Mouse (Mus musculus) ES-CJ7 (cell line): ENCODE measurements around the gene Mzf1.

Source experiments
- DNase-seq: peaks from one replicate; pipeline ENCODE4 v3.0.0; 2011; ENCODE audit warnings: low read depth, low spot score

Gene Mzf1

DNA sequence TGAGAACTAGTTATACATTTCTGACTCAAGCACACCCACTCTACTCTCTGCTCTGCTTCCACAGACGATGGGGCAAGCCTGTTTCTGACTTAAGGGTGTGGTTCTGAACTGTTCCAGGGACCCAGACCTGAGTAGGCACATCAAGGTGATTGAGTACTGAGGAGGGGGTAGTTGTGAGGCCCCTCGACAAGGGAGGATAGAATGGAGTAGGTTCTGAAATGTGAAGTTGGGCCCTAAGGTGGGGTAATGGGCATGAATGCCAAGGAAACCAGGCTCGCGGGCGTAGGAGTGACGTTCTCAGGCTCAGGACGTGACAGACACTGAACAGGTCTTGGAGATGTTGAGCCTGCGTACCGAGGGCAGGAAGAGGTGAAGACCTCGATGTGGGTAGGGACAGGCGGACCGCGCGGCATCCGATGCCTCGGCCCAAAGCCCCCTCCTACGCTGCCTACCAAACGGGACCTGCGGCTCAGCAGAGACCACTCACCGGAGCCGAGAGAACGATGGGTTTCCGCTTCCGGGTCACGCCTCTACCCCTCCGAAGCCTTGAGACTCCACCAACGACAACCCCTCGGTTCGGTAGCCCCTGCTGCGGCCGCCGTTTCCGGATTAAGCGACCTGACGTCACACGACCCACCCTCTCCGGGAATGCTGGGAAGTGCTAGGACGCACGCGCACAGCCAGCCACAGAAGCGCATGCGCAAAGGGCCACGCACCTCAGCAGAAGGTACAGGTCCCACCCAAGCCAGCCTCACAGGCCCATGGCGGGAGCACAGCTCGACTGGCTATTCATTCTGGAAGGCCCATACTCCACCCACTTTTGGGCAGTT lies 20.2 kb downstream of the Mzf1 start, which contains the start of gene Chmp2a:
Chmp2a (minus strand) TSS at position 660 of the 830 bp plus-strand sequence.
- peak; percentile 98 for DNase-seq

DNA sequence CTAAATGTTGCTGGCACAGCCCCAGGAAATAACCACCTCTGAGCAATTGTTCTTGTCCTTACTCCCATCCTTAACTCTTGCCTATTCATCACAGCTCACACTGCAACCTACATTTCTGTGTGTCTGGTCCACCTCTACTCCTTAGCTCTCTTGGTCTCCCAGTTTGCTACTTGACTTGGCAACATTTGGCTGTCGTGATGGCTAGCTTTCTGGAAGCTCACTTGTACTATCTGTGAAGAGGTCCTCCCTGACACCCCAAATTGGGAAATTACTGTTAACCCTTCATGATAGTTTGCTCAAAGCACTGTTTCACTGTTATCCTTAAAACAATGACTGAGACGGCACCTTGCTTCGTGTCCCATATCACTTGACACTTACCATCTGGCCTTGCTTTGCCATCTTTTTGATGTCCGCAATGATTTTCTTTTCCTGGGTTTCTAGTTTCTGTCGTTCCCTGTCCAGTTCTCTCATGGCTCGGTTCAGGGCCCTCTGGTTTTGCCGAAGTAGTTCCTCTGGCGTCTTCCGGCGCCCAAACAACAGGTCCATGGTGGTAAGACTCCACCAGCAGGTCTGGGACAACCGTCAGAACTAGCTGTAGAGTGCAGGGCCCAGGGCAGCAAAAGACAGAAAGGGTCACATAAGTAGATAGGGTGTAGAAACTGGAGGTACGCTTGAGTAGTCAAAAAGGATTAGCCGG lies 21.0 kb downstream of the Mzf1 start:
- no peak for DNase-seq

DNA sequence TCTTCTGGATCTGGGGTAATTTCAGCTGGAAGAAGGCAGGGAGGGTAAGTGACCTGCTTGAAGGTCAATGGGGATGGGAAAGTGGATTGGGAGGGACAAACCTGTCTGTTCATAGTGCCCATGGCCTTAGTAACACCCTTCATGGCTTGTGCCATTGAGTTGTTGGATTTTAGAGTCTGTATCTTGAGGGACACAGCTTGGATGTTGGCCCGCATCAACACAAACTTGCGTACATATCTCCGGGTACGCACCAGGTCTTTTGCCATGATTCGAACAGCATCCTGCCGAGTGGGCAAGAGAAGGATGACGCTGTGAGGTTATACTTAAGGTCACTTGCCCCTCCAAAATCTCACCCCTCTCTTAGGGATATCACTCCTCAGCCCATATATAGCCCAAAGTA lies 22.0 kb downstream of the Mzf1 start:
- DNase-seq = no peak

DNA sequence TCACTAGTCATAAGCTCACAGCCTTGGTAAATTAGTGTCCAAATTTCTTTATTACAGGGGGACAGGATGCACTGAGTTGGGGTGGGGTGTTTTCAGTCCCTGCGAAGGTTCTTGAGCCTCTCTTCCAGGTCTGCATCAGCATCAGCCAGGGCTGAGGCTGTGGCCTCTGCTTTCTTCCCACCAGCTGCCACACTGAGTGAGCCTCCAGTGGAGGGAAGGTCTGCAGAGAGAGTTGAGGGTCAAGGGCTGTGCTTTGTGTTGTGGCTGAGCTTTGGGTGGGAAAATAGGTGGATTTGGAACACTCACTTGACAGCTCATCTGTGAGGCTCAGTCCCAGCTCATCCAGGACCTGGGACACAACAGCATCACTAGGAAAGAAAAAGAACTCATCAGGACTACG lies 22.6 kb downstream of the Mzf1 start:
- no peak for DNase-seq

DNA sequence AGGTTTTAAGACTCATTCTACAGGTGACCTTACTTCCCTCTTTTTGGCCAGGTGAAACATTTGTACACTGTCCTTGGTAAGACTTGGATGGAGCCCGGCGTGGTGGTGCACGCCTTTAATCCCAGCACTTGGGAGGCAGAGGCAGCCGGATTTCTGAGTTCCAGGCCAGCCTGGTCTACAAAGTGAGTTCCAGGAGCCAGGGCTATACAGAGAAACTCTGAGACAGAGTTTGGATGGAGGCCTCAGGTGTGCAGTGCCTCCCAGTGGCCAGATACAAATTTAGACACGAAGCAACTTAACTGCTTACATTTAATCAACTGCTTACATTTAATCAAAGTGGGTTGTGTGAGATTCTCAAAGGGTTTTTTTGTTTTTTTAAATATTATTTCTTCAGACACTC lies 23.5 kb downstream of the Mzf1 start:
- no peak for DNase-seq

DNA sequence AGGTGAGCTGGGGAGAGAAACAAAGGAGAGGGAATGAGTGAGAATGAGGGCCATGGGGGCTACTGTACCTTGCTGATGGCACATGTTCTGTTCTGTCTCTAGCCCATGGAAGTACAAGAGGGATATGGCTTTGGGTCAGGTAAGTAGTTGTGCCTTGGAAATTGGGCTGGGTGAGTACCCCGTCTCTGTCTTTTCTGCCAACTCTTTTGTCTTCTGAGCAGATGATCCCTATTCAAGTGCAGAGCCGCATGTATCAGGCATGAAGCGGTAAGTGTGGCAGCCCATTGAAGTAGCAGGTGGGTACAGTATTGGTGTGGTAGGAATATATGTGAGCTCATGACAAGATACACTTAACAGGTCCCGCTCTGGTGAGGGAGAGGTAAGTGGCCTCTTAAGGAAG lies 25.6 kb downstream of the Mzf1 start:
- no peak for DNase-seq

DNA sequence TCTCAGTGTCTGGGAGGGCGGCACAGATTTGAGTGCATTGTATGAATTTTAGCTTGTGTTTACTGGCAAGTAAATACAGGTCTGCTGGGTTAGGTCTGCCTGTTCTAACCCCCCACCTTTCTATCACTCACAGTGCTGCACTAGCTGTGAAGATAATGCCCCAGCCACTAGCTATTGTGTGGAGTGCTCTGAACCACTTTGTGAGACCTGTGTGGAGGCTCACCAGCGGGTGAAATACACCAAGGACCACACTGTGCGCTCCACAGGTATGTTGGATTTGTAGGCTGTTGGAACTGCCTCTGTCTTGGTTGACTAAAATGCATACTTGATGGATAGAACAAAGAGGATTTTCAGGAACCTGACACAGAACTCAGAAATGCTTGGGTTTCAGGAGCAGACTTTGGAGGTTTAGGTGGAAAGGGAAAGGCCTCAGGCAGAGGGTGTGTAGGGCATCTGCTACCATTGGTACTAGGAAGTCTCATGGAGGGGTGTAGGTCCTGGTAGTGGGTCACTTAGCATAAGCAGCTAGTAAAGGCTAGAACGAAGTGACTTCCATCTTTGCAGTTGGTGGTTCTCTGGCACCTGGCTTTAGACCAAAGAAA lies 29.0 kb downstream of the Mzf1 start:
- DNase-seq = no peak

DNA sequence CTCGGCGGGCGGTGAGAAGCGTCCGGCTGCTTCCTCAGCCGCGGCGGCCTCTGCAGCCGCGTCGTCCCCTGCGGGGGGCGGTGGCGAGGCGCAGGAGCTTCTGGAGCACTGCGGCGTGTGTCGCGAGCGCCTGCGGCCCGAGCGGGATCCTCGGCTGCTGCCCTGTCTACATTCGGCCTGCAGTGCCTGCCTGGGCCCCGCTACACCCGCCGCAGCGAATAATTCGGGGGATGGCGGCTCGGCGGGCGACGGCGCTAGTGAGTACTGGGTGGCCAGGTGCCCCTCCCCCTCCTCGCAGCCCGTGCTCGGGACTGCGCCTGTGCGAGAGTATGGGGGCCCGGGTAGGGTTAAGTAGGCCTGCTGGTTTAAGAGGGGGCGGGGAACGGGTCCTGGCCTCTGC lies 29.8 kb downstream of the Mzf1 start:
- DNase-seq = peak; percentile 80

DNA sequence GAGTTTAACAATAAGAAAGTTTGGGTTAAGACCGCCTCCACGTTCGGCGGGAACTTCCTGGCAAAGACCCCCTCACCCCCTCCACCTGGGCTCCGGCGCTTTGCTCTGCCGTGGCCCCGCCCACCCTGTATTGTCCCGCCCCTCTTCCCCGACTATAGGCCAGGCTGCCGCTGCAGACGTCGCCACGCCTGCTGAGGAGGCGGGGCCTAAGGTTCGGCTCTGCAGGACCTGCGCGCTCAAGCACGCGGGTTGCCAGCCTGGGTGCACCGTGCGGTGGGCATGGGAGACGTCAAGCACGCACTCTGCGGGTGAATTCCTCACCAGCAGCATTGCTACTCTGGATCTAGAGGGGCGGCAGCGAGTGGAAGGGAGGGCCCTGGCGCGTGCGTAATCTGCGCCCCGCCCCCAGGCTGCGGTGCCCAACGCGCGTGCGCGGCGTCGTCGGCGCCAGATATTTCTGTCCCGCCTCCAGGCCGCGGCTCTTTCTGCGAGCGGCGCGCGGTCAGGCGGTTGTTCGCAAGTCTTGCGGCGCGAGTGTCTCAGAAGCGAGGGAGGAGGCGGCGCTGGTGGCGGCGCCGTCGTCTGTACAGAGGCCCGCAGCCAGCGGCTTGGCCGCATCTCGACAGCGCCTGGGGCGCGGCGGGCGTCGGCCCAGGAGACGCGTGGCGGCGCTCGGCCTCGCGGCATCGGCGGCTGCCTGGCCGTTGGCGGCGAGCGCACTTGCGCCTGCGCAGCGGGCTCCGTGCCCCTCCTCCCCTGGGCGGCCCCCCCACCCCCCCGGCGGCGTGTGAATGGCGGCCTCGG lies 30.4 kb downstream of the Mzf1 start:
- peak; percentile 98 for DNase-seq

DNA sequence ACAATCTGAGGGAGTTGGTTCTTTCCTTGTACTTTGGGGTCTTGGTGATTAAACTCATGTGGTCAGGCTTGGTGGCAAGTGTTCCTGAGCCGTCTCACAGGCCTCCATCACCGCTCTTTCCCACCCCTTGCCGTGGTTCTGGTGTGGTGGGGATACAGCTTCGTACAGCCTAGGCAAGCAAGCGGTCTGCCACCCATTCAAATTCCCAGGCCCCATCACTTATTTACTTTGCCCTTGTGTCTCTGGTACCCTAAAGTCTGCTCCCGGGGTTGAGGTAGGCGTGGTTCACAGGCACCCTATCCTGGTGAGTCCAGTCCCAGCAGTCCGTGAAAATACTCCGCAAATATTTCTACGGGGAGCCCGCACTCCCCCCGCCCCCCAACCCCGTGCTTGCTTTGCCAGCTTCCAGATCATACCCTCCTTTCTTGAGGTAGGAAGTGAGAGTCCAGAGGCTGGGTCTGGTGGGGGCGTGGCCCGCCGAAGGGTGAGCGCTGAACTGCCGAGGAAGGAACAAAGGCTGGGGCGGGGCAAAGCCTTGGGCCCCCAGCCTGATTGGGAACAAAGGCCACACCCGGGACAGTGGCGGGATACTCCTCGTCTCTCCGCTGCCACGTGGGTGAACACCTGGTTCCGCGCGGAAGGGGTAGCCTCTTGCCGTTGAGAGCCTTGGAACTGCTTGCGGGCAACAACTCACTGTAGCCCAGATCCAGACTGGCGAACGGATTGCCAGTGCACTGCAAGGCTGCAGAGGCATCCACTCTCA lies 31.6 kb downstream of the Mzf1 start:
- peak; percentile 96 for DNase-seq

DNA sequence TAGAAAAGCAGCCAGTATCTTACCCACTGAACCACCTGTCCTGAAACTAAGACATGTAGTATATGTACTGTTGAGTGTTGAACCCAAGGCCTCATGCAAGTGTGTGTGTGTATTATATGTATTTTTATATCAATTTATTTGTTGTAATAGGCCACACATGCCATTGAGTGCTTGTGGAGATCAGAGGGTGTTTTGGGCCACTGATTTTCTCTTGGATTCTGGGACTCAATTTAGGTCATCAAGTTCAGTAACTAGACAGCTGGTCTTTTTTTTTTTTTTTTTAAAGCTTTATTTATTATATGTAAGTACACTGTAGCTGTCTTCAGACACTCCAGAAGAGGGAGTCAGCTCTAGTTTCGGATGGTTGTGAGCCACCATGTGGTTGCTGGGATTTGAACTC lies 39.3 kb downstream of the Mzf1 start:
- DNase-seq = no peak

DNA sequence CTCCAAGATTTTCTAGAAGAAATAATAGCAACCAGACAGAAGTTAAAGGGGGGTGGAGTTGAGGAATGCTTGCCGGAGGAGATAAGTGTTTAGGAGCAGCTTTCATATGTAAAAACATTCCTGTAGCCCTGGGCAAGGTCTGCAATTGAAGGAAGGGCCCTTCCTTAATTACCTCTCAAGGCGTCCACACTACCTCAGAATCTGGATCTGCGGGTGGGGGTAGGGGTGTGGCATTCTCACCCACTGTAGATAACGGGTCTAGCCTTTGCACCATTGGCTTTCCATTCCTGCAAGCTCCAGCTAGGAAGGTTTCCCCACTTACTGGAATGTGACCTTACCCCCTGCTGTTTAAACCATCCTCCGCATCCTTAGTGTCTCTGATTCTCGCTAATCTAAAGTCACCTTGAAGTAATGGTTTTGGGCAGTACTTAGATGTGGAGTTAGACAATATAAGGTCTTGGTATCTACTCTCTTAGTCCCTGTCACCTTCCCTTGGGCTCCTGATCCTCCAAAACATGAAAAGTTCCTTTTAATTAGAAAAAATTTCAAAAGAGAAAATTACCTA lies 40.2 kb downstream of the Mzf1 start:
- peak; percentile 100 for DNase-seq

DNA sequence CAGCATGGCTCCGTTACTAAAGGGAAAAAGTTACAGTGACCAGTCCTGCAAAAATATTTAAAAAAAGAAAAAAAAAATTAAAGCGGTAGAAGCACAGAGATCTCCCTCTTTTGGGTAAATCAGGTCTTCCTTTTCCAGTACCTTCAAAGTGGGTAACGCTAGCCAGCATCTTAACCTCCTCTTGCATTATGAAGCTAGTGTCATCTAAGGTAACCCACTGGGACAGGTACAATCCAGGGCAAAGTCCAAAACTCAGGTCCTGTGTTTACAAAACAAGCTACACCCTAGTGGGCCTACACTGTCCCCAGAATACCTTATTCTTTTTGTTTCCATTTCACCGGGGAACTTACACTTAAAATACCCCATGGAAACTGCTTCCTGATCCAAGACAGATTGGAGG lies 40.9 kb downstream of the Mzf1 start:
- no peak for DNase-seq

DNA sequence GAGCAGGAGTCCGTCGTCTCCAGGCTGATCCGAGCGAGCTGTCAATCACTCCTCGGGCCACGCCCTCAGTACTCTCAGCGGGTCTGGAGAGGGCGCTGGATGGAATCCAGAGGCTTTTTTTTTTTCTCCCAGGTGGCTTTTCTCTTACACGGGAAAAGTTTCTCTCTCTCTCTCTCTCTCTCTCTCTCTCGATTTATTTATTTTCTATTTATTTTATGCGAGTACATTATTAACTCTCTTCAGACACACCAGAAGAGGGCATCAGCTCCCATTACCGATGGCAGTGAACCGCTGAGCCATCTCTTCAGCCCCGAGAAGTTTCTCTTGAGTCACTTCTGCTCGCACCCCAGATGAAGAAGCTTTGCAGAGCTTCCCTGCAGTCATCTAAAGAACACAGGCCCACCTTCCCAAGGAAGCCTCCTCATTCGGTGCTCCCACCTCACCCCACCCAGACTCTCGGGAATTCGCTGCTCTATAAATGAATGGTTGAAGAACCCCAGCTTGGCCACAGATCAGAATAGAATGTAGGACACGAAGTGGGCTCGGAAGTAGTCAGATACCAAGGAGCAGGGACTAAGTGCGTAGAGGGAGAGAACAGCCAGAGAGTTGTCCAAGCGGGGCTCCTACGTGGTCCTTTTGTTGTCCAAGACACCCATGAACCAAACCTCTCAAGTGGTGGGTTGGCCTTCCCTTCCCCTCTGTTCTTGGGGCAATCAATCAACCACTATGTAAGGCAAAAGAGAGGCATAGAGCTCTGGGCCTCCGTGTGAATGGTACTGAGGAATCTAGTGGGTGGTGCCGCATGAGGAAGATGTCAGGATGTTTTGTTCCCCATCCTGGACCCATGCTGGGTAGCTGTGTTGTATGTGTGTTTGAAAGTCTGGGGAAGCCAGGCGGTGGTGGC lies 44.3 kb downstream of the Mzf1 start, which contains the start of gene Zbtb45:
Zbtb45 (minus strand) TSS at position 30 of the 904 bp plus-strand sequence.
- DNase-seq = peak; percentile 88

DNA sequence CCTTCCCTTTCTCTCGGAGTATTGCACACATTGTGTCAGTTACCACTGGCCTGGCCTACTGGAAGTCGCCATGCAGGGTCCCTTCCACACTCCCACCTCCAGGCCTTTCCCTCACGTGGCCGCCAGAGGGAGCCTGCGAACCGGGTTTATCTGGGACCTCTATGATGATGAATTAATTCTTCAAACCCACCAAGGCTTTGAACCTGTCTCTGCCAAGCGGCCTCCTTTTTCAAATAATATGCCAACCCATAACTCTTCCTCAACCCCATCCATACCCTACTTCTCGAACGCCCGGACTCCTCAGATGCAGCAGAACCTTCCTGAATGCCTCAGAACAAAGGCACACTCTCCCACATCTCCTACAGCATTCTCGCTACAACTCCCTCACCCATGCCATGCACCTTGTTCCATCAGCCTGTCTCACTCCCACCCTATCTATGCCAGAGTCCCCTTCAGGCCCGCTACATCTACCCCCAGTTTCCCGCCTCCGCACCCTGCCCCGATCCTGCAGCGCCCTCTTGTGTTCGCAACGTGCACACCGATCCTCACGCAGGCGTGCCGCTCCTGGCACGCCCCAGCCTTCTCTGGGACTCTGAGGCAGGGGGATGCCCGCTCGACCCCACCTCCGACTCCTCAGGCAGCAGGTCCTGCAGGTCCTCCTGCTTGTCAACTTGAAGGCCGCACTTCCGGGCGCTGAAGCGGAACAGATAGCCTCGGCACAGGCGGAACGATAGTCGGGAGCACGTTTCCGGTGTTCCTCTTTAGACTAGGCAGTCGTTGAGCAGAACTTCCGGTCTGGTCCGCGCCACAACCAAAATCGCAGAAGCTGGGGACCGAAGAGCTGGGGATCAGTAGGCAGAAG lies 45.2 kb downstream of the Mzf1 start:
- DNase-seq = peak; percentile 99

DNA sequence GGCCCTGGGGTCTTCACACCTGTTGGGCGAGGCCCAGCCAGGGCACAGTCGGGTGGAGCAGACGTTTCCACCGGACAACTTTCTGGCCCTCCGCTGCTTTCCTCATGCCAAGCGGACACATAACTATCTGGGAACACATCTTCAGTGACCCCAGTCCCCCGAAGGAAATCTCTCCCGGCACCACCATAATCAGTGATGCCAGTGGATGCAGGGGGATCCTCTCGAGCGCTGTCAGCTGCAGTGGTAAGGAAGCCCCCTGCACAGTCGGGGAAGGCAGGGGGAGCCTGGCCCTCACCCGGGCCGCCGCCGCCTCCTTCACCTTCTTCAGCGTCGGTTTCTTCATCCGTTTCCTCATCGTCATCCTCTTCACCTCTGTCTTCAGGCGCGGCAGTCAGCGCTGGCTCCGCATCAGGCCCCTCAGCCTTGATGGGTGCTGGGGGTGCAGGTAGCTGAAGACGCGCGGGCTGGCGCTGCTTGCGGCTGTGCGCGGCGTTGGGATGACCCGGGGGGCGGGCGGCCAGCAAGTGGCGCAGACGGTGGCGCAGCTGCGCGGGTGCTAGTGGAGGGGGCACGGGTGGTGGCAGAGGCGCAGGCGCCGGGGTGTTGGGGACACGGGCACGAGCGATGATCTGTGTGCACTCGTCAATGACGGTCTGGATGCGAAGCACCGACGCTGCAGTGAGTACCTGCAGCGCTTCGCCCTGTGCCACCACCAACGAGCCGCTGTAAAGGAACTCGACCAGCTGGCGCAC lies 47.0 kb downstream of the Mzf1 start:
- DNase-seq = no peak

DNA sequence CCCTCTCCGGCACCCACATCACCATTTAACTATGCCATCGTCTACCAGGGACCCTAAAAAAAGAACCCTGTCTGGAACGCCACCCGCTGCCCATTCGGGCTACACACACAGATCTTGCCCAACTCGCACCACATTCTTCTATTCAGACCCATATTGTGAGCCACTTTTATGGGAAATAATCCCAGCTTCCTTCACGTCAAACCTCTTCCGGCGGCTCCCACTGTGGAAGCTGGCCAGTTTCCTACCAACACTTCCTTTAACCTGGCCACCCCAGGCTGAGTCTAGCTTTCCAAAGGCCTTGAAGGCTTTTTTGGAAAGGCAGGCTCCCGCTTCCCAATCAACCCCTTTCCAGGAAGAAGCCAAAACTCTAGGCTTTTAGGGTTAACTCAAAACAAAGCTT lies 48.0 kb downstream of the Mzf1 start:
- DNase-seq = no peak

DNA sequence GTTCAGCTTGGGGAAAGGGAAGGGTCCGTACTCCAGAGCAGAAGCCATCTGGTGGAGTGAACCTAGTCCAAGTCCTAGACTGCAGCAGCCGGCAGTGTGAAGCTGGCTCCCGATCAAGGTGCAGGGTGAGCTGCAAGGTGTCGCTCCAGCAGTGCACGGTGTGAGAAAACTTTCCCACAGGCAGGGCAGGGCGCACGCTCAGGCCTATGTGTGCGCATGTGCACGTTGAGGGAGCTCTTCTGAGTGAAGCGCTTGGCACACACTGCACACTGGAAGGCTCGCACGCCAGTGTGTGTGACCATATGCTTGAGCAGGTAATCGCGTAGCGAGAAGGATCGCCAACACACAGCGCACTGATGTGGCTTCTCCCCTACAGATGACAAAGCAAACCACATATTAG lies 48.6 kb downstream of the Mzf1 start:
- DNase-seq = peak; percentile 71
